Mouse (Mus musculus): Measurements from ENCODE around the gene Matn3.

Gene Matn3

GRCm38 (mm10) chr12:8947714-8948464, at the start of gene Matn3:
Gene Matn3 (plus strand): TSS chr12:8947929.
- DNase-seq (ENCODE audit: low read depth, low spot score), result peak; percentile 11

- DNase-seq (ENCODE audit: low read depth, low spot score), result no peak
Measured at GRCm38 (mm10) chr12:8898879-8899785, 48.6 kb upstream of the Matn3 start.

GRCm38 (mm10) chr12:8900107-8900698, 47.5 kb upstream of the Matn3 start:
- no peak for DNase-seq (ENCODE audit: low read depth, low spot score)

GRCm38 (mm10) chr12:8900919-8901663, 46.6 kb upstream of the Matn3 start:
- DNase-seq (ENCODE audit: low read depth, low spot score), result no peak

GRCm38 (mm10) chr12:8901934-8902333, 45.8 kb upstream of the Matn3 start:
- no peak for DNase-seq (ENCODE audit: low read depth, low spot score)

GRCm38 (mm10) chr12:8902479-8902878, 45.2 kb upstream of the Matn3 start:
- DNase-seq (ENCODE audit: low read depth, low spot score), result no peak

- no peak for DNase-seq (ENCODE audit: low read depth, low spot score)
Measured at GRCm38 (mm10) chr12:8912860-8913685, 34.7 kb upstream of the Matn3 start.

GRCm38 (mm10) chr12:8913701-8914340, 33.9 kb upstream of the Matn3 start:
- DNase-seq (ENCODE audit: low read depth, low spot score), result no peak

- no peak for DNase-seq (ENCODE audit: low read depth, low spot score)
Measured at GRCm38 (mm10) chr12:8916378-8916777, 31.4 kb upstream of the Matn3 start.

- no peak for DNase-seq (ENCODE audit: low read depth, low spot score)
Measured at GRCm38 (mm10) chr12:8919231-8919630, 28.5 kb upstream of the Matn3 start.

- no peak for DNase-seq (ENCODE audit: low read depth, low spot score)
Measured at GRCm38 (mm10) chr12:8920996-8921393, 26.7 kb upstream of the Matn3 start.

GRCm38 (mm10) chr12:8921394-8922368, 26.0 kb upstream of the Matn3 start, which contains the start of gene Laptm4a:
Gene Laptm4a (plus strand): TSS chr12:8921664.
- peak; percentile 99 for DNase-seq (ENCODE audit: low read depth, low spot score)

- peak; percentile 43 for DNase-seq (ENCODE audit: low read depth, low spot score)
Measured at GRCm38 (mm10) chr12:8922369-8923124, 25.2 kb upstream of the Matn3 start.

- DNase-seq (ENCODE audit: low read depth, low spot score), result no peak
Measured at GRCm38 (mm10) chr12:8923125-8923410, 24.7 kb upstream of the Matn3 start.

- DNase-seq (ENCODE audit: low read depth, low spot score), result peak; percentile 11
Measured at GRCm38 (mm10) chr12:8923603-8924002, 24.1 kb upstream of the Matn3 start.

- no peak for DNase-seq (ENCODE audit: low read depth, low spot score)
Measured at GRCm38 (mm10) chr12:8927652-8928051, 20.1 kb upstream of the Matn3 start.

GRCm38 (mm10) chr12:8928766-8929165, 19.0 kb upstream of the Matn3 start:
- DNase-seq (ENCODE audit: low read depth, low spot score), result no peak

GRCm38 (mm10) chr12:8931083-8931482, 16.6 kb upstream of the Matn3 start:
- DNase-seq (ENCODE audit: low read depth, low spot score), result no peak
